Mouse (Mus musculus) embryonic facial prominence, embryonic 14.5 days (tissue): Measurements from ENCODE around the gene Rad51b. TPM values are rescaled to one million over a fixed set of nuclear protein-coding genes. Genes with fewer than 3 reads are reported as not detected.

ENCODE experiments used
- ATAC-seq: fragments of 200-750 bp; cut with Nextera tagmentation; 2 replicates; pipeline ENCODE4 v1.8.0; 2017; ENCODE audit warnings: low read depth, moderate number of reproducible peaks, moderate TSS enrichment
- DNase-seq: peaks from one replicate; pipeline ENCODE4 v3.0.0-alpha.2; 2015; ENCODE audit warnings: low spot score
- H3K27ac ChIP-seq: fragments of 300-500 bp; sonication (generic); replicated peaks from 2 replicates; pipeline ENCODE4 v1.5.1; 2014; ENCODE audit warnings: low read depth, mild to moderate bottlenecking, low read length, moderate library complexity
- H3K27me3 ChIP-seq: fragments of 300-500 bp; sonication (generic); replicated peaks from 2 replicates; pipeline ENCODE4 v1.6.1; 2014; ENCODE audit warnings: low read length; ENCODE audit not compliant: control insufficient read depth, insufficient read depth
- H3K36me3 ChIP-seq: fragments of 300-500 bp; sonication (generic); 2 replicates; pipeline ENCODE4 v1.6.1; 2014; ENCODE audit warnings: low read length, mixed read lengths; ENCODE audit not compliant: control insufficient read depth, insufficient read depth
- H3K4me1 ChIP-seq: fragments of 300-500 bp; sonication (generic); 2 replicates; pipeline ENCODE4 v1.6.1; 2014; ENCODE audit warnings: antibody characterized with exemption, low read length; ENCODE audit not compliant: control insufficient read depth, insufficient read depth
- H3K4me2 ChIP-seq: fragments of 300-500 bp; sonication (generic); 2 replicates; pipeline ENCODE4 v1.6.1; 2014; ENCODE audit warnings: low read depth, mild to moderate bottlenecking, low read length, moderate library complexity, mixed read lengths
- H3K4me3 ChIP-seq: fragments of 300-500 bp; sonication (generic); 2 replicates; pipeline ENCODE4 v1.5.1; 2014; ENCODE audit warnings: low read depth, mild to moderate bottlenecking, low read length
- H3K9ac ChIP-seq: fragments of 300-500 bp; sonication (generic); 2 replicates; pipeline ENCODE4 v1.6.1; 2014; ENCODE audit warnings: low read depth, mild to moderate bottlenecking, low read length, moderate library complexity, mixed read lengths
- H3K9me3 ChIP-seq: fragments of 300-500 bp; sonication (generic); 2 replicates; pipeline ENCODE4 v1.6.1; 2016; ENCODE audit warnings: low read length; ENCODE audit not compliant: control insufficient read depth
- WGBS: fragments of 180-500 bp; shearing (Covaris S2); extraction: QIAGEN DNeasy Blood & Tissue Kit; methylation state at CpG from one replicate; pipeline ENCODE4 v1.1.7; 2014; 5-methylcytosine and 5-hydroxymethylcytosine counted together
- polyA plus RNA-seq: library from polyadenylated mRNA; unstranded; fragments of >200 nt; fragmentation: Nextera tagmentation; extraction: Ambion mirVana; gene quantifications from 2 replicates; pipeline ENCODE4 v1.2.1, GENCODE M21; 2014

The Rad51b gene
- polyA plus RNA-seq, 1 experiment from 2014 or later = 5.1 TPM

- Histone ChIP-seq H3K4me2 (no peak overlapping the region), H3K4me3 (no peak overlapping the region), H3K27ac (no peak overlapping the region), H3K9me3 (no peaks in the 10 kb centered on the region), H3K36me3 (no peaks in the 10 kb centered on the region), H3K4me1 (no peaks in the 10 kb centered on the region; the same call in 1 of the 2 replicates), H3K27me3 (no peaks in the 10 kb centered on the region), H3K9ac (no peak overlapping the region)
- DNase-seq (no peak), ATAC-seq (no peak)
- WGBS = 81% methylated on average over 6 of the region's 6 CpGs
Observed at GRCm38 (mm10) chr12:79340513-79340912, 43.4 kb downstream of the Rad51b start.

GRCm38 (mm10) chr12:79341291-79341845 is 44.3 kb downstream of the Rad51b start:
- Histone ChIP-seq H3K9ac (no peak overlapping the region), H3K4me3 (no peak overlapping the region), H3K9me3 (no peaks in the 10 kb centered on the region), H3K4me1 (peaks cover 3% of the 10 kb centered on the region; the same call in 1 of the 2 replicates), H3K4me2 (no peak overlapping the region), H3K27me3 (no peaks in the 10 kb centered on the region), H3K36me3 (no peaks in the 10 kb centered on the region), H3K27ac (no peak overlapping the region)
- no peak for ATAC-seq
- 58% methylated on average over 6 of the region's 6 CpGs for WGBS
- no peak for DNase-seq

GRCm38 (mm10) chr12:79346198-79346733 is 49.2 kb downstream of the Rad51b start:
- no peak overlapping the region for H3K9ac ChIP-seq
- no peaks in the 10 kb centered on the region for H3K27me3 ChIP-seq
- 31% methylated on average over 5 of the region's 5 CpGs for WGBS
- H3K36me3 ChIP-seq = no peaks in the 10 kb centered on the region
- ATAC-seq = no peak
- no peak overlapping the region for H3K4me3 ChIP-seq
- H3K9me3 ChIP-seq = no peaks in the 10 kb centered on the region
- no peak overlapping the region for H3K4me2 ChIP-seq
- H3K27ac ChIP-seq = peak overlapping the region; percentile 35; the same call in 1 of the 2 replicates
- peak; percentile 51 for DNase-seq
- H3K4me1 ChIP-seq = peaks cover 21% of the 10 kb centered on the region

GRCm38 (mm10) chr12:79347643-79348042 is 50.6 kb downstream of the Rad51b start:
- peak; percentile 80 for ATAC-seq
- Histone ChIP-seq H3K36me3 (no peaks in the 10 kb centered on the region), H3K27ac (no peak overlapping the region), H3K27me3 (no peaks in the 10 kb centered on the region), H3K4me2 (no peak overlapping the region), H3K9ac (no peak overlapping the region), H3K4me1 (peaks cover 24% of the 10 kb centered on the region), H3K9me3 (no peaks in the 10 kb centered on the region), H3K4me3 (no peak overlapping the region)
- peak; percentile 95 for DNase-seq
- 7% methylated on average over 6 of the region's 6 CpGs for WGBS

- Histone ChIP-seq H3K4me2 (no peak overlapping the region), H3K27me3 (no peaks in the 10 kb centered on the region)
Observed at GRCm38 (mm10) chr12:79351461-79351860, 54.4 kb downstream of the Rad51b start.

GRCm38 (mm10) chr12:79352086-79352741 is 55.1 kb downstream of the Rad51b start:
- Histone ChIP-seq H3K36me3 (no peaks in the 10 kb centered on the region), H3K4me1 (peaks cover 37% of the 10 kb centered on the region), H3K27me3 (no peaks in the 10 kb centered on the region), H3K9ac (no peak overlapping the region), H3K4me2 (no peak overlapping the region), H3K9me3 (no peaks in the 10 kb centered on the region), H3K27ac (no peak overlapping the region), H3K4me3 (no peak overlapping the region)
- ATAC-seq (no peak), DNase-seq (peak; percentile 60)
- WGBS = 64% methylated on average over 3 of the region's 3 CpGs

More at GRCm38 (mm10) chr12:79351461-79351860, 54.4 kb downstream of the Rad51b start:
- Histone ChIP-seq H3K4me3 (no peak overlapping the region), H3K4me1 (peaks cover 45% of the 10 kb centered on the region), H3K9ac (no peak overlapping the region), H3K27ac (no peak overlapping the region), H3K36me3 (no peaks in the 10 kb centered on the region), H3K9me3 (no peaks in the 10 kb centered on the region)
- DNase-seq = no peak
- WGBS = 94% methylated on average over 7 of the region's 7 CpGs
- ATAC-seq = no peak

GRCm38 (mm10) chr12:79352742-79353114 is 55.6 kb downstream of the Rad51b start:
- DNase-seq (no peak), ATAC-seq (no peak)

GRCm38 (mm10) chr12:79353356-79353755 is 56.3 kb downstream of the Rad51b start:
- Histone ChIP-seq H3K36me3 (no peaks in the 10 kb centered on the region), H3K4me2 (no peak overlapping the region), H3K27ac (no peak overlapping the region), H3K4me1 (peaks cover 28% of the 10 kb centered on the region), H3K27me3 (no peaks in the 10 kb centered on the region), H3K9ac (no peak overlapping the region), H3K4me3 (no peak overlapping the region), H3K9me3 (no peaks in the 10 kb centered on the region)
- ATAC-seq (no peak), DNase-seq (no peak)
- 75% methylated on average over 5 of the region's 5 CpGs for WGBS

More at GRCm38 (mm10) chr12:79352742-79353114, 55.6 kb downstream of the Rad51b start:
- H3K9me3 ChIP-seq = no peaks in the 10 kb centered on the region
- peaks cover 32% of the 10 kb centered on the region for H3K4me1 ChIP-seq
- H3K4me3 ChIP-seq = no peak overlapping the region
- no peaks in the 10 kb centered on the region for H3K27me3 ChIP-seq
- no peak overlapping the region for H3K9ac ChIP-seq
- 35% methylated on average over 3 of the region's 3 CpGs for WGBS
- H3K4me2 ChIP-seq = no peak overlapping the region
- H3K27ac ChIP-seq = no peak overlapping the region
- H3K36me3 ChIP-seq = no peaks in the 10 kb centered on the region
